Mouse (Mus musculus): Measurements from ENCODE around the gene Cdkn3.
"Not testable (repeated sequence)": the region's sequence is repeated elsewhere in the genome, so short reads cannot be mapped to it uniquely, and the experiment has no call there.

The Cdkn3 gene

DNA sequence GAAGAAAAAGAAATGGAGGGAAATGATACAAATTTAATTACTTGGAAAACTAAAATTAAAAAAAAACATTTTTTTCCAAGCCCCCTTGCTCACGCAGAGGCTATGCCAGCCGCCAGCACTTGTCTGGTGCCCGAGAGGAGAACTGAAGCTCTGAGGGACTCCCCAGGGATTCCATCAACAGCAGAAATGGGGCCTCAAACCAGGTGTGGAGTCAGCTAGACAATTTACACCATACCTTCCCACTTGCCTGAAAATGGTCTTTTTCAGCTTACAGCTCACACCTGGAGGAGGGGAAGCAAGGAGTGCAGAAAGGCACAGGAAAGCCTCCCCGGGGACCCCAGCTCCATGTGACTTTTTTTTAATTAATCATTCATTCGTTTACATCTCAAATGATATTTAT is 24.9 kb downstream of the Cdkn3 start:
- DNase-seq, result no peak

DNA sequence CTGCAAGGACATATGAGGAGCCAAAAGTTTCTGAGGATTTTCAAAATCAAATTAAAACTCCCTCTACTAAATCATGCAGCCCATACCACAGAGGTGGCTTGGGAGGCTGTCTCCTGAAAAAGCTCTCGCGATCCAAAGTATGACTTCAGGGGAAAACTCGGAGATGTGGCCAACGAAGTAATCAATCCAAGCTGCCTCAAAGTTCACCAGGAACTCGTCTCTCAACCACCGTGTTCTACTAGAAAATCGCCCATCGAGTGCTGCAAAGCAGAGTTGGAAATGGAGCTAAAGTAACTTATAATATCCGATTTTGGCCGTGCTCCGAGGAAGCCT is 27.1 kb downstream of the Cdkn3 start:
- no peak for DNase-seq

- peak; percentile 96 for DNase-seq
Observed at GRCm38 (mm10) chr14:46787787-46788504, 27.6 kb downstream of the Cdkn3 start, which contains the start of gene Cnih1. TSS of gene Cnih1 (minus strand) at chr14:46788411.

GRCm38 (mm10) chr14:46788505-46788901 is 28.2 kb downstream of the Cdkn3 start:
- DNase-seq, result peak in 1 of 2 experiments; percentile 20

DNA sequence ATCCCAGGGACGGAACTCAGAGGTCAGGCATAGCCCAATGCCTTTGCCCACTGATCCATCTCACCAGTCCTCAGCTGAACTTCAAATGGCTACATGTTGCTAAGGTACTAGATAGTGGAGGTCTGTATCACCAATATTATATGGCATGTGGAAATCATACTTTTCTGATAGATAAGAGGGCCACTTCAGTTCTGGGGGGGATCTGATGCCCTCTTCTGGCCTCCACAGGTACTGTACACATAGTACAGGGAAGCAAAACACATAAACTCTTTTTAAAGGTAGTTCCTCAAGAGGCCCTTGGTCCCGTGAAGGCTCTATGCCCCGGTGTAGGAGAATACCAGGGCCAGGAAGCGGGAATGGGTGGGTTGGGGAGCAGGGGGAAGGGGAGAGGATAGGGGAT is 30.0 kb downstream of the Cdkn3 start:
- DNase-seq, result peak in 1 of 2 experiments; percentile 29

DNA sequence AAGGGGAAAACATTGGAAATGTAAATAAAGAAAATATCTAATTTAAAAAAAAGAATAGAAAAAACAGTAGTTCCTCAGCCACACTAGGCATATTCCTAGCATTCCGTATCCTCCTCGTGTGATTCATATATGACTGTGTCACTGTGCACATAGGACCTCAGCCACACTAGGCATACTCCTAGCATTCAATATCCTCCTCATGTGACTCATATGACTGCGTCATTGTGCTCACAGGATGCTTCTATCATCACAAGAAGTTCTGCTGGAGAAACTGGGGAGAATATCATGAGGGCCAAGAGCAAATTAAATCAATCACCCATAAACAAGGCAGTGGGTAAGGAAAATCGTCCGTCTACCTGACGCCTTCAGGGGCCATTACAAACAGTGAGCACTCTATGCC is 30.4 kb downstream of the Cdkn3 start:
- DNase-seq, result no peak

- DNase-seq, result no peak
Observed at GRCm38 (mm10) chr14:46794157-46794556, 33.8 kb downstream of the Cdkn3 start.

GRCm38 (mm10) chr14:46800684-46801345 is 40.5 kb downstream of the Cdkn3 start:
- DNase-seq, result no peak

DNA sequence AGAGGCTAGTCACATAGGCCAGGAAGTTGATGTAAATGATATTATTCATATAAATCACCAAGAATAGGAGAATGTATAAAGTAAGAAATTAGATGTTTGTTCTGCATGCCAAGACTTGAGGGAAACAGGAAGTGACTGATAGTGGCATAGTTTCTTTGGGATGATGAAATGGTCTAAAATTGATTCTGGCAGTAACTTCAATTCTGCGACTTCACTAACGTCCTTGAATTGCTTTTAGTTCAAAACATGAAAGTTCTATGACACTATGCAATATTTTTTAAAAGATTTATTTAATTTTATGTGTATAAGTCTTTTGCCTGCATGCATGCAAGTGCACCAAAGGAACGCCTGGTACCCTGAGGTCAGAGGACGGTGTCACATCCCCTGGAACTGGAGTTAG is 42.9 kb downstream of the Cdkn3 start:
- DNase-seq, result no peak

GRCm38 (mm10) chr14:46803791-46804190 is 43.5 kb downstream of the Cdkn3 start:
- DNase-seq, result no peak

DNA sequence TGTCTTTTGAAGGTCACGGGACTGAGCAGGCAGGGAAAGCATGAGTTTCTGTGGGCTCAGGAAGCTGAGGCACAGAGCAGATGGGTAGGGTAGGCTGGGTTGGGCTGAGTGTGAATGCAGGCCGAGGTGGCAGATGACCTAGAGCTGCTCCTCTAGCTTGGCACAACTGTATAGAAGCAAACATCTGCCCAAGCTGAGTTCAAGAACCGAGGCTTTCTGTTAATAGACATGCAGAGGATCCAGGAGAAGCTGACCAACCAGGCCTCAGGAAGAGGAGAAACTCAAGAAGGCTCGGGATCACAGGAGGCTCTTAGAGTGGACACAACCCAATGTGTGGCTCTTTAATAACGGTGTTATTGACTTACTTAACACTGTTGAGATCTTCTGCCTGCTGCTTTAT is 45.8 kb downstream of the Cdkn3 start:
- no peak for DNase-seq

DNA sequence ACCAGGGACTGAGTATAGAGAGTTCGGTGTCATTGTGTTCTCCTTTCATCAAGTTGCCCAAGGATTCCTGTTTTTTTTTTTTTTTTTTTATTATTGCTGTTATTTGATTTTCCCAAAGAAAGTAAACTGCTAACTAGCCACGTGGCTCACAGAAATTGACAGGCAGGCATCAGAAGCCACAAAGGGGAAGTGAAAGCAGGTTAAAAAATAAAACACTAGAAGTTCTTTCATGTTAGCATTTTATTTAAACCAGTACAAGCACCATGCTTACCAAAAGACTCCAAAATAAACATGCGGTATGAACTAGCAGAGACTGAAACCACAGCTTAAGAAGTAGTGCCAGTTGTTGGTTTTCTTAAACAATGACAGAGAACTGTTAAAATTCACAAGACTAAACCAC is 47.6 kb downstream of the Cdkn3 start:
- DNase-seq, result no peak

DNA sequence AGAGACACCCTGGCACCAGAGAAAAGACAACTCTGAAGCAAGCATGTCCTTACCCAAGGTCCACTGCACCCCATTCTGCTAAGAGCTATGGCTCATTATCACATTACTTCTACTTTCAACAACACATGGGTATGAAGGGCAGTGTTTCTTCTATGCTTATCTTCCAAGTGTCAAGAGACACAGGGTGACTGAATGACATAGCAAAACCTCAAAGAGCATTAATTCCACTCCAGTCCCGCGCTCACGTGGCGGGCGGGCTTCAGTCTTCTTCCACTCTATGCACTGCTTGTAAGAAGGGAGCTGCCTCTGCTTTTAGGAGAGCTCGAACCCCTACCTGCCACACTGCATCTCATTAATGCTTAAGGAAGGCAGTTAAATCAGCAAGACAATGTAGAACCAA is 55.3 kb downstream of the Cdkn3 start:
- DNase-seq, result no peak

- no peak for DNase-seq
Observed at GRCm38 (mm10) chr14:46816916-46817622, 56.7 kb downstream of the Cdkn3 start.

- no peak for DNase-seq
Observed at GRCm38 (mm10) chr14:46818743-46819142, 58.4 kb downstream of the Cdkn3 start.

DNA sequence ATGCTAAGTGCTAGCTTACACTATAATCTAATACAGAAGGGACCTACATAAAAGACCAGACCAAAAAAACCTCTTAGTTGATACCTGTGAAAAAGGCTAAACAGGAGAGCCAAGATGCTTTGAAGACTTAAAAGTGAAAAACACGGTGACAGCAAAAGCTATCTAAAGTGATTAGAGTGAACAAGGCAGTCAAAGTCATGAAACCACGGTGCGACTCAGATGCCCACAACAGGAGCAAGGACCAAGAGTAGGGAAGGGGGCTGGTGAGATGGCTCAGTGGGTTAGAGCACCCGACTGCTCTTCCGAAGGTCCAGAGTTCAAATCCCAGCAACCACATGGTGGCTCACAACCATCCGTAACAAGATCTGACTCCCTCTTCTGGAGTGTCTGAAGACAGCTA is 59.6 kb downstream of the Cdkn3 start:
- not testable (repeated sequence) for DNase-seq
